9 mouse cellular contexts compared by ENCODE assay signal in genomic region chr4:57142374-57143025, GRCm38 (mm10). TPM values are rescaled to one million over a fixed set of nuclear protein-coding genes. Genes with fewer than 3 reads are reported as not detected.
DNase-seq lines count a peak whose midpoint lies in the region; ATAC-seq and TF ChIP-seq lines count a peak whose summit lies in the region.
"Had no signal": no experiment of that assay in that cellular context is flagged by ENCODE, and none has a peak within 500 bp of the region (broad histone marks: within the 10 kb centered on the region; RNA-seq: fewer than 3 reads in every experiment).

No protein-coding gene starts in this region.

- H3K36me3 ChIP-seq in erythroblast, embryonic 14.5 days (ENCODE audit: control insufficient read depth): no peaks in the 10 kb centered on the region
- no peaks in the 10 kb centered on the region for H3K36me3 ChIP-seq in spleen, adult 2 months (ENCODE audit: control insufficient read depth, insufficient read depth, low read length)
- no peaks in the 10 kb centered on the region for H3K36me3 ChIP-seq in heart, embryonic 13.5 days
- H3K36me3 ChIP-seq in liver, embryonic 11.5 days (ENCODE audit: control insufficient read depth, insufficient read depth, low read length): no peaks in the 10 kb centered on the region
- H3K36me3 ChIP-seq: G1E had no signal

- H3K4me2 ChIP-seq in heart, embryonic 13.5 days: peak overlapping the region; percentile 97
- peak overlapping the region; percentile 90 for H3K4me2 ChIP-seq in liver, embryonic 11.5 days

- TF ChIP-seq POLR2A in spleen, adult 2 months (IDR thresholded peaks at IDR 0.05; ENCODE audit: low read depth, low read length): no peak

- DNase-seq in spleen, adult 2 months (ENCODE audit: low read depth in 1 of 2, low spot score in 2 of 2): no peak
- DNase-seq in spleen, adult 12 weeks (ENCODE audit: low spot score): no peak
- peak; percentile 42 for DNase-seq in liver, embryonic 11.5 days (ENCODE audit: low spot score)
- DNase-seq in retina, postnatal 1 day: peak; percentile 60
- no peak for DNase-seq in urinary bladder, postnatal 36 days (ENCODE audit: low spot score in 2 of 2)

- peaks cover 95% of the 10 kb centered on the region for H3K27me3 ChIP-seq in erythroblast, embryonic 14.5 days (ENCODE audit: control insufficient read depth)
- peaks cover 16% of the 10 kb centered on the region for H3K27me3 ChIP-seq in spleen, adult 2 months (ENCODE audit: control insufficient read depth, insufficient read depth, low read length)
- peaks cover 83% of the 10 kb centered on the region for H3K27me3 ChIP-seq in heart, embryonic 13.5 days (replicated peaks)
- peaks cover 52% of the 10 kb centered on the region for H3K27me3 ChIP-seq in liver, embryonic 11.5 days (replicated peaks; ENCODE audit: control insufficient read depth, insufficient read depth, low read length)

- 3% methylated on average over 38 of the region's 43 CpGs for WGBS in spleen, adult 2 months
- 2% methylated on average over 43 of the region's 43 CpGs for WGBS in heart, embryonic 13.5 days
- 4% methylated on average over 36 of the region's 43 CpGs for WGBS in liver, embryonic 11.5 days

- H3K27ac ChIP-seq in spleen, adult 2 months (ENCODE audit: insufficient read depth, low read length): no peak overlapping the region
- no peak overlapping the region for H3K27ac ChIP-seq in heart, embryonic 13.5 days (replicated peaks)
- no peak overlapping the region for H3K27ac ChIP-seq in liver, embryonic 11.5 days (ENCODE audit: low read depth, low read length)

- peak overlapping the region; percentile 85 for H3K9ac ChIP-seq in heart, embryonic 13.5 days
- H3K9ac ChIP-seq in liver, embryonic 11.5 days (ENCODE audit: low read depth, low read length): peak overlapping the region; percentile 55

- no peak for ATAC-seq in erythroblast, adult 5-6 weeks (replicated peaks; ENCODE audit: low FRiP score, poor library complexity, severe bottlenecking)
- peak; percentile 28; the same call in 1 of the 2 replicates for ATAC-seq in heart, embryonic 13.5 days (ENCODE audit: extremely low read depth, insufficient number of reproducible peaks, low FRiP score, low TSS enrichment)
- no peak for ATAC-seq in liver, embryonic 11.5 days (replicated peaks; ENCODE audit: low FRiP score)

- H3K9me3 ChIP-seq in erythroblast, embryonic 14.5 days (ENCODE audit: control insufficient read depth, low read length): peaks cover 11% of the 10 kb centered on the region; the same call in 1 of the 2 replicates
- H3K9me3 ChIP-seq in heart, embryonic 13.5 days: no peaks in the 10 kb centered on the region
- no peaks in the 10 kb centered on the region for H3K9me3 ChIP-seq in liver, embryonic 11.5 days (ENCODE audit: control insufficient read depth, low read length)

- H3K4me1 ChIP-seq in erythroblast, embryonic 14.5 days (ENCODE audit: control insufficient read depth): peaks cover 23% of the 10 kb centered on the region
- H3K4me1 ChIP-seq in spleen, adult 2 months (ENCODE audit: control insufficient read depth, insufficient read depth, insufficient read length): peaks cover 11% of the 10 kb centered on the region
- peaks cover 16% of the 10 kb centered on the region for H3K4me1 ChIP-seq in heart, embryonic 13.5 days
- H3K4me1 ChIP-seq in liver, embryonic 11.5 days (replicated peaks; ENCODE audit: control insufficient read depth, insufficient read depth, low read length): peaks cover 3% of the 10 kb centered on the region; the same call in 1 of the 2 replicates

- H3K4me3 ChIP-seq in erythroblast, embryonic 14.5 days (replicated peaks): peak overlapping the region; percentile 52
- H3K4me3 ChIP-seq in spleen, adult 2 months (ENCODE audit: extremely low read depth, insufficient read depth, insufficient read length): peak overlapping the region; percentile 54
- peak overlapping the region; percentile 76 for H3K4me3 ChIP-seq in heart, embryonic 13.5 days
- H3K4me3 ChIP-seq in liver, embryonic 11.5 days (ENCODE audit: low read depth, low read length): peak overlapping the region; percentile 70

- TF ChIP-seq CTCF in spleen, adult 2 months (IDR thresholded peaks at IDR 0.05; ENCODE audit: extremely low read depth, insufficient read depth, insufficient read length, insufficient replicate concordance): no peak

RNA-seq across cellular contexts. Expression of gene Epb41l4b, which starts 0.7 kb away (rescaled TPM):
- polyA plus RNA-seq in erythroblast, embryonic 14.5 days (2012): 0.02 and 0.03 TPM in 2 replicates
- total RNA-seq in erythroblast, adult 5-6 weeks (2015; ENCODE audit: low replicate concordance): 0.63 TPM in 1 of 2 replicates, not detected in the other
- total RNA-seq in erythroblast, adult 5-6 weeks (2017; ENCODE audit: low replicate concordance): 3.9 TPM in 1 of 2 replicates, not detected in the other
- 0.61 and 0.78 TPM in 2 replicates for polyA plus RNA-seq in spleen, adult 2 months (2012; rRNA removed)
- 0.46 and 0.64 TPM in 2 replicates for polyA plus RNA-seq in heart, embryonic 13.5 days (2015; fragmentation: Nextera tagmentation; extraction: Ambion mirVana)
- 2.1 and 2.3 TPM in 2 replicates for polyA plus RNA-seq in liver, embryonic 11.5 days (2014; fragmentation: Nextera tagmentation; extraction: Ambion mirVana)
- polyA plus RNA-seq: G1E had no signal

Comparison
In these comparisons a context has a peak if more than half of its experiments do, and no peak if none do; other contexts are left out.
1. DNase-seq: peak in liver, embryonic 11.5 days (single experiment) and retina, postnatal 1 day (single experiment); none in spleen, adult 2 months (0 of 2), spleen, adult 12 weeks (single experiment) and urinary bladder, postnatal 36 days (0 of 2).
2. Peak in every context shown above with its lines, with median percentiles within 50 percentile points of each other: H3K4me3 ChIP-seq.